Mouse (Mus musculus) lung, postnatal 0 days (tissue): Measurements from ENCODE around the gene Dlgap4. TPM values are rescaled to one million over a fixed set of nuclear protein-coding genes. Genes with fewer than 3 reads are reported as not detected.
A peak's percentile ranks its signal among the peaks of the same experiment; 100 is the strongest.

ENCODE experiments used
- ATAC-seq: fragments of 200-750 bp; cut with Nextera tagmentation; 2 replicates; pipeline ENCODE4 v1.8.0; 2017; ENCODE audit warnings: moderate library complexity
- DNase-seq: peaks from one replicate; pipeline ENCODE4 v3.0.0-alpha.2; 2016; ENCODE audit warnings: low spot score
- H3K27ac ChIP-seq: fragments of 300-500 bp; sonication (generic); 2 replicates; pipeline ENCODE4 v1.5.1; 2014; ENCODE audit warnings: antibody characterized with exemption, mild to moderate bottlenecking, low read length, mixed read lengths
- H3K27me3 ChIP-seq: fragments of 300-500 bp; sonication (generic); replicated peaks from 2 replicates; pipeline ENCODE4 v1.6.1; 2014; ENCODE audit warnings: low read length, mixed read lengths; ENCODE audit not compliant: insufficient read depth
- H3K36me3 ChIP-seq: fragments of 300-500 bp; sonication (generic); 2 replicates; pipeline ENCODE4 v1.6.1; 2014; ENCODE audit warnings: low read length, mixed read lengths; ENCODE audit not compliant: insufficient read depth
- H3K4me1 ChIP-seq: fragments of 300-500 bp; sonication (generic); 2 replicates; pipeline ENCODE4 v1.6.1; 2014; ENCODE audit warnings: antibody characterized with exemption, low read depth, low read length, mixed read lengths; ENCODE audit not compliant: insufficient read depth
- H3K4me2 ChIP-seq: fragments of 300-500 bp; sonication (generic); replicated peaks from 2 replicates; pipeline ENCODE4 v1.6.1; 2014; ENCODE audit warnings: low read depth, mild to moderate bottlenecking, low read length, moderate library complexity, mixed read lengths
- H3K4me3 ChIP-seq: fragments of 300-500 bp; sonication (generic); 2 replicates; pipeline ENCODE4 v1.5.1; 2014; ENCODE audit warnings: low read depth, low read length
- H3K9ac ChIP-seq: fragments of 300-500 bp; sonication (generic); replicated peaks from 2 replicates; pipeline ENCODE4 v1.6.1; 2014; ENCODE audit warnings: low read depth, mild to moderate bottlenecking
- H3K9me3 ChIP-seq: fragments of 300-500 bp; sonication (generic); 2 replicates; pipeline ENCODE4 v1.6.1; 2016; ENCODE audit warnings: low read length, mixed read lengths
- CTCF ChIP-seq: IDR thresholded peaks from 2 replicates; pipeline ENCODE4 v1.5.1; 2016; ENCODE audit warnings: antibody characterized with exemption, mild to moderate bottlenecking
- EP300 ChIP-seq: IDR thresholded peaks from 2 replicates; pipeline ENCODE4 v1.6.1; 2016; ENCODE audit warnings: antibody characterized with exemption, mild to moderate bottlenecking, control low read depth
- WGBS: fragments of 180-500 bp; shearing (Covaris S2); extraction: QIAGEN DNeasy Blood & Tissue Kit; methylation state at CpG from one replicate; pipeline ENCODE4 v1.1.7; 2014; 5-methylcytosine and 5-hydroxymethylcytosine counted together
- polyA plus RNA-seq: library from polyadenylated mRNA; unstranded; fragments of >200 nt; fragmentation: Nextera tagmentation; extraction: Ambion mirVana; gene quantifications from 2 replicates; pipeline ENCODE4 v1.2.1, GENCODE M21; 2015

Gene Dlgap4
- polyA plus RNA-seq, 1 experiment from 2014 or later = 74.0 TPM

- ATAC-seq (no peak), DNase-seq (no peak)
- no peak overlapping the region for H3K27ac ChIP-seq
- TF ChIP-seq EP300 (no peak), CTCF (no peak)
- no peak overlapping the region for H3K4me2 ChIP-seq
- H3K36me3 ChIP-seq = no peaks in the 10 kb centered on the region
- H3K9ac ChIP-seq = no peak overlapping the region
- WGBS = 42% methylated on average over 11 of the region's 11 CpGs
- H3K27me3 ChIP-seq = no peaks in the 10 kb centered on the region
- no peaks in the 10 kb centered on the region for H3K4me1 ChIP-seq
- H3K4me3 ChIP-seq = no peak overlapping the region
- no peaks in the 10 kb centered on the region for H3K9me3 ChIP-seq
Measured at GRCm38 (mm10) chr2:156693241-156693807, 79.8 kb downstream of the Dlgap4 start.

- H3K9ac ChIP-seq = no peak overlapping the region
- no peaks in the 10 kb centered on the region for H3K4me1 ChIP-seq
- H3K4me3 ChIP-seq = no peak overlapping the region
- no peaks in the 10 kb centered on the region for H3K36me3 ChIP-seq
- no peak overlapping the region for H3K27ac ChIP-seq
- TF ChIP-seq EP300 (no peak), CTCF (no peak)
- no peak overlapping the region for H3K4me2 ChIP-seq
- WGBS = 90% methylated on average over 8 of the region's 8 CpGs
- DNase-seq (no peak), ATAC-seq (no peak)
- H3K27me3 ChIP-seq = no peaks in the 10 kb centered on the region
- H3K9me3 ChIP-seq = no peaks in the 10 kb centered on the region
Measured at GRCm38 (mm10) chr2:156697261-156697660, 83.8 kb downstream of the Dlgap4 start.

GRCm38 (mm10) chr2:156698168-156698567 lies 84.7 kb downstream of the Dlgap4 start:
- Histone ChIP-seq H3K36me3 (no peaks in the 10 kb centered on the region), H3K4me3 (no peak overlapping the region), H3K9me3 (no peaks in the 10 kb centered on the region), H3K4me1 (no peaks in the 10 kb centered on the region), H3K4me2 (no peak overlapping the region), H3K27me3 (no peaks in the 10 kb centered on the region), H3K27ac (no peak overlapping the region), H3K9ac (no peak overlapping the region)
- DNase-seq (no peak), ATAC-seq (no peak)
- WGBS = 48% methylated on average over 9 of the region's 9 CpGs
- no peak for TF ChIP-seq CTCF
- TF ChIP-seq EP300 = no peak

- no peaks in the 10 kb centered on the region for H3K27me3 ChIP-seq
- no peaks in the 10 kb centered on the region for H3K9me3 ChIP-seq
- H3K27ac ChIP-seq = no peak overlapping the region
- 19% methylated on average over 6 of the region's 6 CpGs for WGBS
- H3K9ac ChIP-seq = no peak overlapping the region
- H3K4me1 ChIP-seq = no peaks in the 10 kb centered on the region
- TF ChIP-seq EP300 (no peak), CTCF (peak; percentile 98)
- no peak overlapping the region for H3K4me3 ChIP-seq
- peak; percentile 77 for DNase-seq
- H3K36me3 ChIP-seq = no peaks in the 10 kb centered on the region
- H3K4me2 ChIP-seq = no peak overlapping the region
- peak; percentile 35; the same call in 1 of the 2 replicates for ATAC-seq
Measured at GRCm38 (mm10) chr2:156705473-156705872, 92.0 kb downstream of the Dlgap4 start.

- Histone ChIP-seq H3K4me2 (peak overlapping the region; percentile 42; the same call in 1 of the 2 replicates), H3K27ac (no peak overlapping the region), H3K27me3 (no peaks in the 10 kb centered on the region), H3K9ac (no peak overlapping the region), H3K4me1 (peaks cover 23% of the 10 kb centered on the region), H3K4me3 (no peak overlapping the region), H3K36me3 (no peaks in the 10 kb centered on the region), H3K9me3 (no peaks in the 10 kb centered on the region)
- DNase-seq (no peak), ATAC-seq (no peak)
- WGBS = 57% methylated on average over 6 of the region's 6 CpGs
- no peak for TF ChIP-seq EP300
- no peak for TF ChIP-seq CTCF
Measured at GRCm38 (mm10) chr2:156716683-156717082, 103.2 kb downstream of the Dlgap4 start.

GRCm38 (mm10) chr2:156717320-156718281 lies 104.1 kb downstream of the Dlgap4 start:
- 0 out of 2 replicates have a peak, but pooled peaks have one; percentile 8 for TF ChIP-seq EP300
- no peak for TF ChIP-seq CTCF

More at GRCm38 (mm10) chr2:156717320-156718281, 104.1 kb downstream of the Dlgap4 start:
- WGBS = 13% methylated on average over 17 of the region's 17 CpGs
- Histone ChIP-seq H3K27me3 (no peaks in the 10 kb centered on the region), H3K9ac (no peak overlapping the region), H3K4me3 (0 out of 2 replicates have a peak overlapping the region, but pooled peaks have one; percentile 15), H3K27ac (peak overlapping the region; percentile 78), H3K36me3 (no peaks in the 10 kb centered on the region), H3K4me2 (peak overlapping the region; percentile 42), H3K9me3 (no peaks in the 10 kb centered on the region), H3K4me1 (peaks cover 27% of the 10 kb centered on the region)
- peak; percentile 90 for DNase-seq
- peak; percentile 27 for ATAC-seq
